Mouse (Mus musculus): ENCODE measurements at regions not wholly inside any gene's neighbourhood (a gene's known extent, or its start where the extent isn't known, plus 50 kb on each side); places are given as distances from the start of the nearest gene placed in this dataset.

DNA sequence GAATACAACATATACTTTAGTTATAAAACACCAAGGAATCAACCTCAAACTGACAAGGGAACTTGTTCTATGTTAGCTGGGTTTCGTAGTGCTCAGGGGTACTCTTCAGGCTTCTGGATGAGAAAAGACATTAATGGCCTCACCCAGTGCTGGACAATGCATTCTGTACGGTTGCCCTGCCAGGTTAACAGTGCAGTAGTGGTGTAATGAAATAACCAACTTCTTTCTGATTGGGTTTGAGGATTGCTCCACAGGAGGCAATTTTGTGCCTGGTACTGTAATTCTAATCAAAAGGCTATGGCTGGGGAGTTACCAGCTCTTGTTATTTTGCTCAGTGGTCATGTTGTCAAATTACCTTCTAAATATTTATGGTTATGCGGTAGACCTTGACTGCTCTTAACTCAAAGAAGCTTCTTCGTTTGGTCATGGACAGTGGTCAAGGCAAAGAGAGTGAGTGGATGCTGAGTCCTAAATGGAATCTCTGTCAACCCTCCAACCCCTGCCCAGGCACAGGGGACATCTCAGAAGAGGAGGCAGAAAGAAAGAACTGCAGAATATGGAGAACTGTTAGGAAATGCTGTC, 158.8 kb upstream of the B3gat2 start:
- DNase-seq (ENCODE audit: low read depth, low spot score), result no peak

DNA sequence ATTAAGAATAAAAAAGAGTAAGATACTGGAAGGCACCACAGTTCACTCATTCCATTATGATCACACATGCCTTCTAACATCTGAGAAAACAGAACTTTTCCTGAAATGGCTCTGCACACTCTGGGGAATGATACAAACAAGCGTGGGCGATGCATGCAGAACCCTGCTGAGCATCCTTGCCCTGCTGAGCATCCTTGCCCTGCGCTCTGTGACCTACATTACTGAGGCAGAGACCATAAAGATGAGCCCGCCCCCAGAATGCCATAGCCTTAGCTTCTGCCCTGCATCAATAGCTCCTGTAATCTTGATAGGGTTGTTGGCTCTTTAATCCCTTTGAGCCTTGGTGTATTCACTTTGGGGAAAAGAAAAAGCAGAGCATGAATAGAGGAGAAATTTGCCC, 132.2 kb upstream of the B3gat2 start:
- DNase-seq (ENCODE audit: low read depth, low spot score), result no peak

DNA sequence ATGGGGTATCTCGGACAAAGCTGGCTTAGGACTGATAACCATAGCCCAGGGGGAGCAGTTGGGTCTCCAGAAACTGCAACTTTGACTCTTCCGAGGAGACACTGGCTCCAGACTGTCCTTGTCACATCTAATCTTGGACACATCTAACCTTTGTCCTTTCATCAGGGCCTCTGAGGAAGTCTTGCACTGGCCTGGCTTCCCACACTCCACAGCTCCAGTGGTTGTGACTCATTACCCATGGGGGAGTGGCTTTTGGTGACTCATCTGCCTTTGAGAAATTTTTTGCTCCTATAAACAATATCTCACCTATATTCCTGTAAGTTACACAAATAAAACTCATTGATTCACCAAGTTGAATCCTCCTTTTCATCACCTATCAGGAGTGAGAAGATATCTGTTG, 116.5 kb upstream of the B3gat2 start:
- no peak for DNase-seq (ENCODE audit: low read depth, low spot score)

DNA sequence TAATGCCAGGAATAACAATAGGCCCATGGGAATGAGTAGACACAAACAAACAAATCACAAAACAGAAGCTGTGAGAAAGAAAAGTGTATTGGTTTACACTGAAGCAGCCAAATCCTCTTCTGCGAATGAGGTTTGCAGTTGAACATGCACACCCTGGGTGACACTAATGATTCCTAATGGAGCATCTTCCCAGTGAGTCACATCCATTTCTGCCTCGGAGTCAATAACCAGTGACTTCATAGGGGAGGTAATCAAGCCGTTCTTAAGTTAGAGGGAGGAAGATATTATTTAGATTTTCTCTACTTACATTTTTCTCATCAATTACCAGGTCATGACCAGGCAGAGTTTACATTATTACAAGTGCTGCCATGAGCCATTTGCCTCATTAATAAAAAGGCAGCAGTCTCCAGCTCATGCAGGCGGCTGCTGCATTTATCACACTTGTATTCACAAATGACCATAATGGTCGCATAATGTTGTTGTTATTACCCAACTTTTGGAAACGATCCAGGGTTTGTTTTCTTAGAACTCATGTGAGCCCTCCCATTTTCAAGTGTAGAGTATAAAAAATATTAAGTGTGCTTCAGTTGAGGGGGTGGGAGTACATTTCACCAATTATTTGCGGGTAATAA, 112.6 kb upstream of the B3gat2 start:
- no peak for DNase-seq (ENCODE audit: low read depth, low spot score)

DNA sequence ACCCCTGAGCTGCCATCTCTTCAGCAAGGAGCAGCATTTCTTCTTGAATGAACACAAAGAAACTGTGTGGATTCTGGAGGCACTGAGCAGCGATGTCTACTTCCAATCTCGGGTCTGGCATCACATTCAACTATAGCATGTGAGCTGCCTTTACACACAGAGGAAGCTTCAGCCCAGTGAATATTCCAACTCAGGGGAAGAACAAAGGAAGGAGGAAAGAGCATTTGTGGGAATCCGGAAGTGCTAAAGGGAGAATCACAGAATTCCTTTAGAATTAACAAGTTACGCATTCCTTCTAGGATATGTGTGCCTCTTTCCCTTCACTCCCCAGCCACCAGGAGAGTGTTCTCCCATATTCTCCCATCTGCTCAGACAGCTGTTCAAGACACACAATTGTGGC, 111.7 kb upstream of the B3gat2 start:
- no peak for DNase-seq (ENCODE audit: low read depth, low spot score)

DNA sequence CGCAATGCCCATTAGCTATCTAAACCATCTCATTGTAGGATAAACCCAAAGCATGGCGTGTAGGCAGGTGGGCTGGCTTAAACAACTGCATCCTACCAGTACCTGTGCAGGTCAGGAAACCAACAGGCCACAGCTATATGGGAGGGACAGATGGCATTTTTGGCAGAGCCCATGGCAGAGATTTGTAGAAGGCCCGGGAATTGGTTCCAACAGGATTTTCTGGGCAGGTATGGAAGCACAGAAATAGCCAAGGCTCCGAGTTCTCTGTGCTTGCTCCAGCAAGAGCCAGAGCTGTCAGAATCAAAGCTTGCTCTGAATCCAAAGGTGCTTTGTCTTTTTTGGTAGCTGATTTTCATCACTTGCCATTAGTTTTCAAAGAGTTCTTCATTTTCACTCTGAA, 107.9 kb upstream of the B3gat2 start:
- no peak for DNase-seq (ENCODE audit: low read depth, low spot score)

DNA sequence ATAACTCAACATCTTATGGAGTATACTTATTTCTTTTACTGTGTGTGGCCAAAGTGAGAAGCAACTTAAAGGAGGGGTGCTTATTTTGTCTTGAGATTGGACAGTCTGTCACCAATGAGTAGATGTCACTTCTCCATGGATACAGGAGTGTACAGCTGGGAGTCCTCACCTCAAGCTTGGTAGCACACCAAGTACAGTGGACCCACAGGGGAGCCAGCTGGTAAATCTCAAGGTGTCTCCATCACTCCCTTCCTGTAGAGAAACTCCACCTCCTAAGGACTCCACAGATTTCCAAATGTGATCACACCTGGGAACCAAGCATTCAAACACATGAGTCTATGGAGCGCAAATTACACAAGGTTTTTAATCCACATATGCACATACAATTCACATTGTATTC, 105.8 kb upstream of the B3gat2 start:
- DNase-seq (ENCODE audit: low read depth, low spot score), result no peak

DNA sequence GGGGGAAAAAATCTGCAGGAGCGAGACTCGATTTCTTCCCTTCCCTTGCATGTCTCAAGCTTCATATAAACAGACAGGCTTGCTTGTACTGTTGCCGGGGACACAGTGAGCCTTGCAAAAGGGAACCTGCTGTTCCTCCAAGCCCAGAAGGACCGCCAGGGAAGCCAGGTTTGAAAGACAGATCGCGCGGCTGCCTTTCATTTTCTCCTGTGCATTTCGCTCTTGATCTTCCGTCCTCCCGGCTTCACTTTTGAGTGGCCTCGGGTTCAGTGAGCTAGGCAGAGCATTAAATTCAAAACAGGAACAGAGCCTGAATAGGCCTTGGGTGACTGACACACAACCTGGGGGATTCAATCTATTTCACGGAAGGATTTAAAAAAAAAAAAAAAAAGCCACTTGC, 105.3 kb upstream of the B3gat2 start:
- no peak for DNase-seq (ENCODE audit: low read depth, low spot score)

DNA sequence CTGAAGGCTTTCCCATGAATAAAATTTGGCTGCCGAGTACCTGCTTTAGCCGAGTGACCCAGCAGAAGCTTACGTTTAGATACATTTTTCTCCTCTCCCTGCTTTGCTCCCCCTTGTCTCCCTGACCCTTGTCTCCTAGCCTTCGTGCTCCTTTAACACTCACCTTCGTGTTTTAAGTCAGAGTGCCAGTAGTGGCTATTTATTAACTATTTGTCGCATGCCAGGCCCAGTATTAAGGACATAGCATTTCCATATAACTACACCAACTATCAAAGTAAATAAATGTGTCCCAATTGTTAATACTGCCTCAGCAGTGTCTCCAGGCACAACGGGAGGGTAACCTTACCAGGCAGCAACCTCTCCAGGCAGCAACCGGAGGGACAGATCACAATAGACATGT, 104.8 kb upstream of the B3gat2 start:
- no peak for DNase-seq (ENCODE audit: low read depth, low spot score)

DNA sequence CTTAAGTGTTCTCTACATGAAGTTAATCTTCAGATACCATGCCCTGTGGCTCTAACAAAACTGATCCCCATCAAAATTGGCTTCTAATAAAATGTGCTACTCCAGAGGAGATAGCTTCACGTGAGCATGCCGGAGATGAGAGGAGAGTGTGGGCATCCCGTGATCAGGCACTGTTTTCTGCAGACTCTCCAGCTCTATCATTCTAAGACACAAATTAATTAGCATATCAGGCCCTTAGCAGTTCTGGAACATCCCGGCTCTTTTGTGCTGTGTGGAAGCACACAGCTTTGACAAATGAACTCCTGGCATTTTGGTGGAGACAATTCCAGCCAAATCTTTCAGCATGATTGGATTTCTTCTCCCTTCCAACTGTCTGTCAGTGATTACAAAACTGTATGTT, 91.0 kb upstream of the B3gat2 start:
- no peak for DNase-seq (ENCODE audit: low read depth, low spot score)

DNA sequence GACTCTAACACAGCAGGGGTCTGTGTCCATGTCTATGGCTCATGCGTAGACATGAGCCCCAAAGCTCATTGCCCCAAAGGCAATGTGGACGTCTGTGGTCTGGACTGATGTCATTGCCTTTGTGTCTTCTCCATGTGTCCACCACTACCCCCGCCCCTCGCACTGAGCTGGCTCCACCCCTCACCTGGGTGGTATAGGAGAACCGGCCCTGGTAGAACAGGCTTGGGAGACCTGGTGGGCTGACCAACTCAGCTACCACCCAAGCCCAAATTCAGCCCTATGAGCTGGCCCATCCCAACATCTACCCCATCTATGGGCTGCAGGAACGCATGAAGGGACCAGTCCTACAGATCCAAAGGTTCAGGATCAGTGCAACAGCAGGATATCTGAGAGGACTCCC, 87.2 kb upstream of the B3gat2 start:
- DNase-seq (ENCODE audit: low read depth, low spot score), result no peak

DNA sequence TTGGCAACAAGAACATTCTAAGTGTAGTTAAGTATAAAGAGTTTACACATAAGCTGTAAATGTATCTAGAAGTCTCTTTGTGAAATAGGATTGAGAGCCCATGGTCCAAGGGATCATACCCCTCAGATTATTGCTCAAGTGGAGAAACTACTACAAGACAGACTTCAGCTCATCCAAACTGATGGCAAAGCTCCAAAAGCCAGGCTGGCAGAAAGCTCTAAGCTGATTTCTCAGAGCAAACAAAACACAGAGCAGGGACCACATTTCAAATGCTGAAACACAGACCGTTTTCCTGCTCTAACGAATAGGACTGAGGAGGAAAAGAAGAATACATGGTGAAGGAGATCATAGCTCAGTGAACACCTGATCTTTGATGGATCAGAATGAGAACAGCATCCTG, 85.3 kb upstream of the B3gat2 start:
- DNase-seq (ENCODE audit: low read depth, low spot score), result no peak

DNA sequence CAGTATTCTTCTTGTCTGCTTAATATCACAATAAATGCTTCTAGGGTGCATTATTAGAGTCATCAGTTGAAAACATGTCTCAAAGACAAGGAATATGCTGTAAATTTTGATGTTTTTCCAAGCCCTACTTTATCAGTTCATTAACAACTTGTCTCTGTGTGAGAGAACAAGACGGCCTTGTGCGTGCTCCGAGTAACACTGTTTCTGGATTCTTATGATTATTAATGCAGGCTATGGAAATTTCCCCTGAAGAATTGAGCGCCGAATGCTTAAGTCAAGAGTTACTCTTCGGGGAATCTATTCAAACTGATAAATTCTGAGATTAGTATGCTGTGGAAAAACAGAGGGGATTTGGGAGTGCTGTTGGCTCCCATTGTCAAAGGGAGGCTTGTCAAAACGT, 72.2 kb upstream of the B3gat2 start:
- DNase-seq (ENCODE audit: low read depth, low spot score), result no peak

DNA sequence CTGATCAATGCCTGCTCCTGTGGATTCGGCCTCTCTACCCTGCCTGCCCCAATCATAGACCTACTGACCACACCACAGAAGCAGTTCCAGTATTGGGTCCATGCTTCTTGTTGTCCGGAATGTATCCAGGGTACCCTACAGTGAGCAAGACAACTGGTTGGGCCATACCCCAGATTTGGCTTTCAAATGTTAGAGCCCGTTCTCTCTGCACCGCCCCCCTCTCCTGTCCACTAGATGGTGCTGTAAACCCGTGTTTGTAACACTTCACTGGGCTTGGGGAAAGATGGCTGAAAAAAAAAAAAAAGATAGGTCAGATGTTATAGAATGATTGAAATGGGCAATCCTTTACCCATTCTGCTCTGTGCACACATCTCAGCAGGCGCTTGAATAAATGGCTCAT, 56.1 kb upstream of the B3gat2 start:
- peak; percentile 22 for DNase-seq (ENCODE audit: low read depth, low spot score)

DNA sequence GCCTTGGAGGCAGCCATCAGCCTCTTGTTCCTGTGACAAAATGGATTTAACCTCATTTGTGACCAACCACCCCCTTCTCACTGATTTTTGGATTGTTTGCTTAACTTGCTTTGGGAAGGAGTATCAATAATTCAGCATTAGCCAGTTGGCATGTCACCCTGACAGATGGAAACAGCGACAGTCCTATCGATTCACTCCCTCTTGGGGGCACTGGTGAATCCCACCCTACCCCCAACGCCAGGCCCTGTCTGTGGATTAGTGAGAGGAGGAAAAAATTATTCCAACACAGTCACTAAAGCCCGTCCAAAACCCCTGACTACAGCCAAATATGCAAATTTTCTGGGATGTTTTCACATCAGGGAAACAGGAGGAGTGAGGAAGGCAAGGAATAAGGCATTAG, 55.1 kb upstream of the B3gat2 start:
- no peak for DNase-seq (ENCODE audit: low read depth, low spot score)
